Mouse (Mus musculus): ENCODE measurements around the gene Klhl35.

Klhl35 gene

GRCm38 (mm10) chr7:99465811-99466210, at the start of gene Klhl35:
Klhl35 (plus strand) TSS chr7:99466004.
- DNase-seq (ENCODE audit: low spot score): no peak

GRCm38 (mm10) chr7:99419311-99419710, 46.5 kb upstream of the Klhl35 start:
- DNase-seq (ENCODE audit: low spot score): no peak

- DNase-seq (ENCODE audit: low spot score): no peak
Measured at GRCm38 (mm10) chr7:99421006-99421405, 44.8 kb upstream of the Klhl35 start.

GRCm38 (mm10) chr7:99424538-99425155, 41.2 kb upstream of the Klhl35 start:
- DNase-seq (ENCODE audit: low spot score): peak; percentile 70

GRCm38 (mm10) chr7:99425706-99426105, 40.1 kb upstream of the Klhl35 start:
- DNase-seq (ENCODE audit: low spot score): no peak

- no peak for DNase-seq (ENCODE audit: low spot score)
Measured at GRCm38 (mm10) chr7:99427031-99427430, 38.8 kb upstream of the Klhl35 start.

- DNase-seq (ENCODE audit: low spot score): no peak
Measured at GRCm38 (mm10) chr7:99427987-99428386, 37.8 kb upstream of the Klhl35 start.

GRCm38 (mm10) chr7:99428836-99429235, 37.0 kb upstream of the Klhl35 start:
- no peak for DNase-seq (ENCODE audit: low spot score)

GRCm38 (mm10) chr7:99429786-99430185, 36.0 kb upstream of the Klhl35 start:
- DNase-seq (ENCODE audit: low spot score): no peak

- DNase-seq (ENCODE audit: low spot score): no peak
Measured at GRCm38 (mm10) chr7:99430246-99430645, 35.6 kb upstream of the Klhl35 start.

- no peak for DNase-seq (ENCODE audit: low spot score)
Measured at GRCm38 (mm10) chr7:99432248-99432647, 33.6 kb upstream of the Klhl35 start.

GRCm38 (mm10) chr7:99432863-99433262, 32.9 kb upstream of the Klhl35 start:
- no peak for DNase-seq (ENCODE audit: low spot score)

- no peak for DNase-seq (ENCODE audit: low spot score)
Measured at GRCm38 (mm10) chr7:99434672-99435250, 31.0 kb upstream of the Klhl35 start.

- no peak for DNase-seq (ENCODE audit: low spot score)
Measured at GRCm38 (mm10) chr7:99436530-99436929, 29.3 kb upstream of the Klhl35 start.

- no peak for DNase-seq (ENCODE audit: low spot score)
Measured at GRCm38 (mm10) chr7:99438881-99439280, 26.9 kb upstream of the Klhl35 start.

GRCm38 (mm10) chr7:99441534-99442072, 24.2 kb upstream of the Klhl35 start:
- peak; percentile 57 for DNase-seq (ENCODE audit: low spot score)

- no peak for DNase-seq (ENCODE audit: low spot score)
Measured at GRCm38 (mm10) chr7:99443164-99443563, 22.6 kb upstream of the Klhl35 start.

GRCm38 (mm10) chr7:99444012-99444411, 21.8 kb upstream of the Klhl35 start:
- no peak for DNase-seq (ENCODE audit: low spot score)

GRCm38 (mm10) chr7:99445833-99446232, 20.0 kb upstream of the Klhl35 start:
- DNase-seq (ENCODE audit: low spot score): no peak

GRCm38 (mm10) chr7:99447323-99447722, 18.5 kb upstream of the Klhl35 start:
- no peak for DNase-seq (ENCODE audit: low spot score)

GRCm38 (mm10) chr7:99448619-99449018, 17.2 kb upstream of the Klhl35 start:
- no peak for DNase-seq (ENCODE audit: low spot score)

- DNase-seq (ENCODE audit: low spot score): no peak
Measured at GRCm38 (mm10) chr7:99449063-99449462, 16.7 kb upstream of the Klhl35 start.

GRCm38 (mm10) chr7:99449751-99450150, 16.1 kb upstream of the Klhl35 start:
- no peak for DNase-seq (ENCODE audit: low spot score)

- no peak for DNase-seq (ENCODE audit: low spot score)
Measured at GRCm38 (mm10) chr7:99450703-99451102, 15.1 kb upstream of the Klhl35 start.

Data from ovary, adult 18-20 months (tissue).